Mouse (Mus musculus) limb, embryonic 11.5 days (tissue): Measurements from ENCODE around the gene Olfr1423. TPM values are rescaled to one million over a fixed set of nuclear protein-coding genes. Genes with fewer than 3 reads are reported as not detected.
"Not testable (repeated sequence)": the region's sequence is repeated elsewhere in the genome, so short reads cannot be mapped to it uniquely, and the experiment has no call there.

Experiments used
- ATAC-seq: fragments of 200-750 bp; cut with Nextera tagmentation; 2 replicates; pipeline ENCODE4 v1.8.0; 2017; ENCODE audit warnings: low read depth; ENCODE audit not compliant: insufficient number of reproducible peaks, low FRiP score, low TSS enrichment
- DNase-seq: peaks from one replicate; pipeline ENCODE4 v3.0.0-alpha.2; 2015; ENCODE audit warnings: low spot score
- H3K27ac ChIP-seq: fragments of 300-500 bp; sonication (generic); replicated peaks from 2 replicates; pipeline ENCODE4 v1.5.1; 2014; ENCODE audit warnings: low read depth, mild to moderate bottlenecking, low read length
- H3K27me3 ChIP-seq: fragments of 300-500 bp; sonication (generic); 2 replicates; pipeline ENCODE4 v1.6.1; 2014; ENCODE audit warnings: mild to moderate bottlenecking, low read length, mixed read lengths; ENCODE audit not compliant: control insufficient read depth, insufficient read depth
- H3K36me3 ChIP-seq: fragments of 300-500 bp; sonication (generic); 2 replicates; pipeline ENCODE4 v1.6.1; 2014; ENCODE audit warnings: mild to moderate bottlenecking, low read length, moderate library complexity, mixed read lengths; ENCODE audit not compliant: control insufficient read depth, insufficient read depth
- H3K4me1 ChIP-seq: fragments of 300-500 bp; sonication (generic); 2 replicates; pipeline ENCODE4 v1.6.1; 2014; ENCODE audit warnings: low read length, mixed read lengths; ENCODE audit not compliant: control insufficient read depth, insufficient read depth
- H3K4me2 ChIP-seq: fragments of 300-500 bp; sonication (generic); 2 replicates; pipeline ENCODE4 v1.6.1; 2014; ENCODE audit warnings: low read depth, mild to moderate bottlenecking, moderate library complexity; ENCODE audit not compliant: severe bottlenecking
- H3K4me3 ChIP-seq: fragments of 300-500 bp; sonication (generic); 2 replicates; pipeline ENCODE4 v1.5.1; 2014; ENCODE audit warnings: low read depth, low read length
- H3K9ac ChIP-seq: fragments of 300-500 bp; sonication (generic); 2 replicates; pipeline ENCODE4 v1.6.1; 2014; ENCODE audit warnings: mild to moderate bottlenecking, low read length
- H3K9me3 ChIP-seq: fragments of 300-500 bp; sonication (generic); 2 replicates; pipeline ENCODE4 v1.6.1; 2016; ENCODE audit warnings: low read length; ENCODE audit not compliant: control insufficient read depth
- WGBS: fragments of 180-500 bp; shearing (Covaris S2); extraction: QIAGEN DNeasy Blood & Tissue Kit; methylation state at CpG from one replicate; pipeline ENCODE4 v1.1.7; 2014; 5-methylcytosine and 5-hydroxymethylcytosine counted together
- polyA plus RNA-seq: library from polyadenylated mRNA; unstranded; fragments of >200 nt; fragmentation: Nextera tagmentation; extraction: Ambion mirVana; gene quantifications from 2 replicates; pipeline ENCODE4 v1.2.1, GENCODE M21; 2014

Gene Olfr1423
- polyA plus RNA-seq, result not detected in 2 replicates

DNA sequence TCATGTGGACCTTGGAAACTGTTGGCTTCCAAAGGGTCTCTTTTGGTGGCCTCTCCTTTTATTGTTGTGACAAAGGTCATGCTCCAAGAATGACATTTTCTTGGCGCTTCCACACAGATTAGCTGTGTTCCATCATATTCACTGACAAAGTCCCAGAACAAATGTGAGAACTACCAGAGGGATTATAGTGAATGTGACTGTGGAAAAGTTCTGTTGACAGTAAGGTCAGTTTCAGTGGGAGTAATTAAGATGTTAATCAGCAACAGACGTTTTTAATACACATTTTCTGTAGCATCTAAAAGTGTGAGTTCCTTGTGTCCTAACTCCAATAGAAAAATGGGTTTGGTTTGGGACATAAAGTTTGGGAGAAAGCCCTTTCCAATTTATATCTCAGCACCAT, at the start of gene Olfr1423:
TSS of gene Olfr1423 (minus strand) at position 101 of the 400 bp plus-strand sequence.
- no peak for ATAC-seq
- WGBS, result 58% methylated on average over 2 of the region's 2 CpGs

DNA sequence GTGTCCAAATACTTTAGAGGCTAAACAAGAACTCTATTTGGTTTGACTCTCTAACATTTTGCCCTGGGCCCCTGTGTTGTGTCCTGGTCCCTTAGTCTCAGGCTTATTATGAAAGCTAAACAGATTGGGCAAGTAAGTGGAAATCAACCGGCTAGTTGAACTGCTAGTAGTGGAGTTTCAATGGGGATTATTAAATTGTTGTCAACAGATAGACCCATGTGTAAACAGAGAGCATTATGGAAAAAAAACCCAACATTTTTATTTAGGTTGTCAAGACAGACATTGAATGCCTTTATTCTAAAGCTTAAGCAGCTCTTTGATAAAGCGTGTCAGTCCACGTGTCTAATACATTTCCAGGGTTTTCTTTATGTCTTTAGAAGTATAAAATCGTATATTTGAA, 36.5 kb upstream of the Olfr1423 start, which contains the start of gene Olfr1425:
TSS of gene Olfr1425 (minus strand) at position 101 of the 400 bp plus-strand sequence.
- ATAC-seq, DNase-seq, H3K36me3 ChIP-seq: not testable (repeated sequence)

More for the DNA sequence above, at the start of gene Olfr1423:
- no peaks in the 10 kb centered on the region for H3K9me3 ChIP-seq
- H3K9ac ChIP-seq, result no peak within 1 kb of the TSS
- no peak within 1 kb of the TSS for H3K4me2 ChIP-seq
- no peak within 1 kb of the TSS for H3K4me3 ChIP-seq
- no peaks in the 10 kb centered on the region for H3K4me1 ChIP-seq
- no peaks in the 10 kb centered on the region for H3K27me3 ChIP-seq
- no peak for DNase-seq
- no peaks in the 10 kb centered on the region for H3K36me3 ChIP-seq
- H3K27ac ChIP-seq, result no peak within 1 kb of the TSS

GRCm38 (mm10) chr19:12069546-12069945, 28.4 kb upstream of the Olfr1423 start:
- not testable (repeated sequence) for H3K27ac ChIP-seq, H3K27me3 ChIP-seq, DNase-seq, H3K4me2 ChIP-seq, H3K9ac ChIP-seq, H3K4me3 ChIP-seq, H3K4me1 ChIP-seq, H3K9me3 ChIP-seq, H3K36me3 ChIP-seq, ATAC-seq
- 85% methylated on average over 1 of the region's 1 CpGs for WGBS

More for the DNA sequence above, 36.5 kb upstream of the Olfr1423 start, which contains the start of gene Olfr1425:
- H3K9me3 ChIP-seq, H3K27me3 ChIP-seq, H3K9ac ChIP-seq, H3K4me2 ChIP-seq, H3K27ac ChIP-seq, H3K4me1 ChIP-seq, H3K4me3 ChIP-seq: not testable (repeated sequence)
- WGBS, result 89% methylated on average over 4 of the region's 4 CpGs

DNA sequence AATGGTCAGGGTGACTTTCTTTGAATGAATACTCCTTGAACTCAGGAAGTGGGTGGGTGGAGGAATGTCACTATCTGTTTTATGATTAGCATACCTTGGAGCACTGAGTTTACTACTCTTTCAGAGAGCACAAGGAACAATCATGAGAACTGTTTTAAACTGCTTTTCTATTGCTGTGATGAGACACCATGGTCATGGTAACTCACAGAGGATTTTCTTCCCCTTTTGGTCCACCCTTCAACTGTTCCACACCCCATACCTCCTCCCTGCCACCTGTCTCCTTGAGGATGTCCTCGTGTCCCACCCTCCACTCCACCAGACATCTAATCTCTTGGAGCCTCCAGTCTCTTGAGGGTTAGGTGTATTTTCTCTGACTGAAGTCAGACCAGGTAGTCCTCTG, 26.7 kb upstream of the Olfr1423 start:
- not testable (repeated sequence) for H3K36me3 ChIP-seq, H3K9me3 ChIP-seq, H3K4me2 ChIP-seq, H3K9ac ChIP-seq, H3K4me3 ChIP-seq, H3K27me3 ChIP-seq, H3K27ac ChIP-seq, H3K4me1 ChIP-seq, ATAC-seq, DNase-seq
- WGBS, result 58% methylated on average over 1 of the region's 1 CpGs

GRCm38 (mm10) chr19:12062582-12062981, 21.5 kb upstream of the Olfr1423 start, which contains the start of gene Olfr1424:
Gene Olfr1424 (minus strand): TSS chr19:12062682.
- not testable (repeated sequence) for H3K9ac ChIP-seq, H3K27ac ChIP-seq, H3K4me3 ChIP-seq, H3K4me1 ChIP-seq, DNase-seq, H3K4me2 ChIP-seq, H3K36me3 ChIP-seq, H3K27me3 ChIP-seq, H3K9me3 ChIP-seq, ATAC-seq
- WGBS, result 94% methylated on average over 1 of the region's 1 CpGs

DNA sequence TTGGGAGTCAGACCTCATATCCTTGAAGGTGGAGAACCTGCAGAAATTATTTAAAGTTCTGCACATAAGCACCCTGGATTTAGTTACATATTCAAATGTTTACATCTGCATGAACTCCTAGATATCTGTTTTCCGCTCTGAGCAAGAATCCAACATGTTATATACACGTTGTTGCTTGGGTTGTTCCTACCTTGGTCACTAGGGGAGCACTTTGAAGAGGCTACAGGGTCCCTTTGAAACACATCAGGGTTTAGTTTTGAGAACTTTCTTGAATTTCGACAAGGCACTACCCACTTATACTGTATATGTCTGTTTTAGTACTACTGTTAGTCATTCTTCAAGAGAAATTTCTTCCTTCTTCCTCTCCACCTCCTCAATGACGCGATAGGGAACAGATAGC, 2.0 kb upstream of the Olfr1423 start:
- H3K9me3 ChIP-seq, result no peaks in the 10 kb centered on the region
- no peak overlapping the region for H3K4me3 ChIP-seq
- 88% methylated on average over 5 of the region's 5 CpGs for WGBS
- H3K9ac ChIP-seq, result no peak overlapping the region
- ATAC-seq (no peak), DNase-seq (no peak)
- no peaks in the 10 kb centered on the region for H3K36me3 ChIP-seq
- no peak overlapping the region for H3K4me2 ChIP-seq
- H3K27ac ChIP-seq, result no peak overlapping the region
- H3K4me1 ChIP-seq, result no peaks in the 10 kb centered on the region
- no peaks in the 10 kb centered on the region for H3K27me3 ChIP-seq

DNA sequence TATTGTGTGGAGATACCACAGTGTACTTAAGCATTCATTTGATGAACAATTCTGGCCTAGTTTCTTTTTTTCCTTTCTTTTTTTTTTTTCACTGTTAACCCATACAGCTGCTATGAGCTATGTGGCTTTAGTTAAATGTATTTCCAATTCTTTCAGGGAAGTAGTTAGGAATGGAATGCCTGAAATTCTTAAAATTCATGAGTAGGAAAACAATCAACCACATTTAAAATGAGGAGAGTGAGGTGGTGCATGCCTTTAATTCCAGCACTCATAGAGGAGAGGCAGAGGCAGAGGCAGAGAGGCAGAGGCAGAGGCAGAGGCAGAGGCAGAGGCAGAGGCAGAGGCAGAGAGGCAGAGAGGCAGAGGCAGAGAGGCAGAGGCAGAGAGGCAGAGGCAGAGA, 3.4 kb downstream of the Olfr1423 start:
- no peak for ATAC-seq
- H3K27ac ChIP-seq, result no peak overlapping the region
- H3K4me1 ChIP-seq, result no peaks in the 10 kb centered on the region
- H3K9me3 ChIP-seq, result no peaks in the 10 kb centered on the region
- no peak overlapping the region for H3K4me3 ChIP-seq
- no peak overlapping the region for H3K9ac ChIP-seq
- H3K4me2 ChIP-seq, result no peak overlapping the region
- no peaks in the 10 kb centered on the region for H3K36me3 ChIP-seq
- H3K27me3 ChIP-seq, result no peaks in the 10 kb centered on the region
- no peak for DNase-seq

- ATAC-seq (no peak), DNase-seq (no peak)
- no peak overlapping the region for H3K4me3 ChIP-seq
- WGBS, result 81% methylated on average over 2 of the region's 2 CpGs
- no peaks in the 10 kb centered on the region for H3K9me3 ChIP-seq
- no peaks in the 10 kb centered on the region for H3K4me1 ChIP-seq
- H3K9ac ChIP-seq, result no peak overlapping the region
- H3K27ac ChIP-seq, result no peak overlapping the region
- no peaks in the 10 kb centered on the region for H3K36me3 ChIP-seq
- no peak overlapping the region for H3K4me2 ChIP-seq
- no peaks in the 10 kb centered on the region for H3K27me3 ChIP-seq
Observed at GRCm38 (mm10) chr19:12026606-12027005, 14.5 kb downstream of the Olfr1423 start.

- WGBS, result 90% methylated on average over 3 of the region's 3 CpGs
- DNase-seq (no peak), ATAC-seq (no peak)
- H3K4me2 ChIP-seq, result no peak overlapping the region
- H3K36me3 ChIP-seq, result no peaks in the 10 kb centered on the region
- no peak overlapping the region for H3K27ac ChIP-seq
- H3K9ac ChIP-seq, result no peak overlapping the region
- H3K4me1 ChIP-seq, result no peaks in the 10 kb centered on the region
- no peak overlapping the region for H3K4me3 ChIP-seq
- no peaks in the 10 kb centered on the region for H3K9me3 ChIP-seq
- H3K27me3 ChIP-seq, result no peaks in the 10 kb centered on the region
Observed at GRCm38 (mm10) chr19:12025333-12025732, 15.8 kb downstream of the Olfr1423 start.
